Mouse (Mus musculus) limb, embryonic 14.5 days (tissue): ENCODE measurements around the gene Ctdspl. TPM values are rescaled to one million over a fixed set of nuclear protein-coding genes. Genes with fewer than 3 reads are reported as not detected.

Source experiments
- ATAC-seq: fragments of 200-750 bp; cut with Nextera tagmentation; 2 replicates; pipeline ENCODE4 v1.8.0; 2017; ENCODE audit warnings: low read depth, moderate number of reproducible peaks, moderate TSS enrichment; ENCODE audit not compliant: low FRiP score
- DNase-seq: peaks from one replicate; pipeline ENCODE4 v3.0.0-alpha.2; 2015; ENCODE audit warnings: low spot score
- H3K27ac ChIP-seq: fragments of 300-500 bp; sonication (generic); replicated peaks from 2 replicates; pipeline ENCODE4 v1.5.1; 2014; ENCODE audit warnings: low read depth, mild to moderate bottlenecking, low read length, moderate library complexity, mixed read lengths
- H3K27me3 ChIP-seq: fragments of 300-500 bp; sonication (generic); 2 replicates; pipeline ENCODE4 v1.6.1; 2014; ENCODE audit warnings: low read length, mixed read lengths; ENCODE audit not compliant: control insufficient read depth, insufficient read depth
- H3K36me3 ChIP-seq: fragments of 300-500 bp; sonication (generic); 2 replicates; pipeline ENCODE4 v1.6.1; 2014; ENCODE audit warnings: mild to moderate bottlenecking, low read length, moderate library complexity, mixed read lengths; ENCODE audit not compliant: control insufficient read depth, insufficient read depth
- H3K4me1 ChIP-seq: fragments of 300-500 bp; sonication (generic); 2 replicates; pipeline ENCODE4 v1.6.1; 2014; ENCODE audit warnings: antibody characterized with exemption, low read length, mixed read lengths; ENCODE audit not compliant: control insufficient read depth, insufficient read depth
- H3K4me2 ChIP-seq: fragments of 300-500 bp; sonication (generic); replicated peaks from 2 replicates; pipeline ENCODE4 v1.6.1; 2014; ENCODE audit warnings: low read depth, mild to moderate bottlenecking, low read length, moderate library complexity; ENCODE audit not compliant: severe bottlenecking
- H3K4me3 ChIP-seq: fragments of 300-500 bp; sonication (generic); replicated peaks from 2 replicates; pipeline ENCODE4 v1.5.1; 2014; ENCODE audit warnings: low read length
- H3K9ac ChIP-seq: fragments of 300-500 bp; sonication (generic); 2 replicates; pipeline ENCODE4 v1.6.1; 2014; ENCODE audit warnings: mild to moderate bottlenecking, low read depth, low read length, moderate library complexity; ENCODE audit not compliant: severe bottlenecking
- H3K9me3 ChIP-seq: fragments of 300-500 bp; sonication (generic); 2 replicates; pipeline ENCODE4 v1.6.1; 2016; ENCODE audit warnings: low read length; ENCODE audit not compliant: control insufficient read depth
- POLR2A ChIP-seq: fragments of 200-500 bp; IDR thresholded peaks from 2 replicates; pipeline ENCODE4 v1.8.0; 2012; ENCODE audit warnings: inconsistent platforms, mild to moderate bottlenecking, moderate library complexity, borderline replicate concordance; ENCODE audit not compliant: insufficient read depth, insufficient read length; ENCODE audit errors: extremely low read depth
- WGBS: fragments of 180-500 bp; shearing (Covaris S2); extraction: QIAGEN DNeasy Blood & Tissue Kit; methylation state at CpG from one replicate; pipeline ENCODE4 v1.1.7; 2014; 5-methylcytosine and 5-hydroxymethylcytosine counted together
- polyA plus RNA-seq, 2 experiments: library from polyadenylated mRNA; depleted of rRNA in 1 of 2; stranded (reverse) in 1 of 2; unstranded in 1 of 2; fragments of >200 nt; fragmentation: Nextera tagmentation in 1 of 2; extraction: Ambion mirVana in 1 of 2; gene quantifications; 2 replicates each; pipeline versions ENCODE4 v1.2.1 to v1.2.3; 2012 to 2014

The Ctdspl gene
- polyA plus RNA-seq, 2 experiments, result 23.8 to 38.0 TPM

DNA sequence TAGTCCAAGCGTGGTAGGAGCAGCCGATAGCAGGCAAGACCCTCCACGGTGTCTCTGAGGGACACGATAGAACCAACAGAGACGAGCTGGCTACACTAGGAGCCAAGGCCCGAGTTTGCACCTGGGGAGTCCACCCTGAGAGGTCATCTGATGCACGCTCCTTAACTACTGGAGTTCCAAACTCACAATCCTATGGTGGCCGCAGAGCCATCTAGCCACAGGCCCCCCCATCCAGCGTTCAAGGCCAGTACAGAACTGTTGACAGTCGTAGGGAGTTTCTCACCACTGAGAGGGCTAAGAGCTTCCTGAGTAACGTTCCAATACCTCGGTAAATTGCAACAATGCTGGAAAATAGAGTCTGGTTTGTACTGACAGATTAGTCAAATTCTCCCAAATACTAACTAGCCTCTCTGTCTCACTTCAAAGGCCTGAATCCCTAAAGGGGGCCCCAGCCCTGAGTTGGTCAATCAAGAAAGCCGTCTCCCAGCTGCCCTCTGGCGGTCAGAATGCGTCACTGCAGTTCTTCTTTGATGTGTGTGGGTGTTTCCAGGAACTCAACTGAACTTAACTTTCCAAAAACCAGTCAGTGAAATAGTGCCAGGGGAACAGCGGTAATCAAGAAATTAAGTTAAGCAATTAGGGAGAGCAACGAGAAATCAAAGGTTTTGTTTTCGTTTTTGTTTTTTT is 18.2 kb upstream of the Ctdspl start:
- 0 out of 2 replicates have a peak, but pooled peaks cover 4% of the 10 kb centered on the region for H3K4me1 ChIP-seq
- no peak overlapping the region for H3K4me2 ChIP-seq
- ATAC-seq, result peak; percentile 61; the same call in 1 of the 2 replicates
- DNase-seq, result peak; percentile 90
- no peak overlapping the region for H3K9ac ChIP-seq
- H3K9me3 ChIP-seq, result no peaks in the 10 kb centered on the region
- no peak overlapping the region for H3K4me3 ChIP-seq
- no peak overlapping the region for H3K27ac ChIP-seq
- H3K36me3 ChIP-seq, result no peaks in the 10 kb centered on the region
- no peaks in the 10 kb centered on the region for H3K27me3 ChIP-seq
- 47% methylated on average over 18 of the region's 18 CpGs for WGBS
- TF ChIP-seq POLR2A, result no peak

- H3K4me2 ChIP-seq, result no peak overlapping the region
- 0 out of 2 replicates have a peak, but pooled peaks cover 1% of the 10 kb centered on the region for H3K4me1 ChIP-seq
- no peak for TF ChIP-seq POLR2A
- H3K27me3 ChIP-seq, result no peaks in the 10 kb centered on the region
- H3K9me3 ChIP-seq, result no peaks in the 10 kb centered on the region
- H3K27ac ChIP-seq, result no peak overlapping the region
- WGBS, result 89% methylated on average over 9 of the region's 9 CpGs
- no peaks in the 10 kb centered on the region for H3K36me3 ChIP-seq
- ATAC-seq (no peak), DNase-seq (no peak)
- no peak overlapping the region for H3K9ac ChIP-seq
- no peak overlapping the region for H3K4me3 ChIP-seq
These were observed 13.2 kb upstream of the Ctdspl start for GRCm38 (mm10) chr9:118913048-118913447.

GRCm38 (mm10) chr9:118913613-118914012 is 12.6 kb upstream of the Ctdspl start:
- Histone ChIP-seq H3K9me3 (no peaks in the 10 kb centered on the region), H3K36me3 (no peaks in the 10 kb centered on the region), H3K4me1 (no peaks in the 10 kb centered on the region), H3K4me2 (no peak overlapping the region), H3K27me3 (no peaks in the 10 kb centered on the region), H3K27ac (no peak overlapping the region), H3K9ac (no peak overlapping the region), H3K4me3 (no peak overlapping the region)
- no peak for ATAC-seq
- no peak for TF ChIP-seq POLR2A
- 87% methylated on average over 3 of the region's 3 CpGs for WGBS
- DNase-seq, result no peak

DNA sequence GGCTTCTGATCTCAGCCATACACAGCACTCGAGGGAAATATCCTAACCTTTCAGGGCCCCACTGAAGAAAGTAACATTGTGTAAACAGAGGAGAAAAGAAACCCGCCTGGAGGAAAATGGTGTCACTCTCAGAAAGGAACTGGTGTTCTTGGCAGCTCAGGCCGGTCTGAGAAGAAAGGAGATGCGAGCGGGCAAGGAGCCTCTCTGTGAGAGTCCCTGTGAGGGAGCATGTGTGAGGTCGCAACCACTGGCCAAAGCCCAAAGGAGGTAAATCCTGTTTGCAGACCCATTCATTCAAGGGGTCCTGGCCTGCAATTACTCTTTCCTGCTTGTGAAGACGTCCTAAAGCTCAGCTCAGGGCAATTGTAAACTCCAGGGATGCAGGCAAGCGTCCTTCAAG is 11.7 kb upstream of the Ctdspl start:
- Histone ChIP-seq H3K4me1 (peaks cover under 1% of the 10 kb centered on the region; the same call in 1 of the 2 replicates), H3K4me2 (no peak overlapping the region), H3K4me3 (no peak overlapping the region), H3K36me3 (no peaks in the 10 kb centered on the region), H3K27me3 (no peaks in the 10 kb centered on the region), H3K9me3 (no peaks in the 10 kb centered on the region), H3K9ac (no peak overlapping the region), H3K27ac (no peak overlapping the region)
- 31% methylated on average over 8 of the region's 8 CpGs for WGBS
- no peak for DNase-seq
- no peak for TF ChIP-seq POLR2A
- ATAC-seq, result no peak; the same call in 1 of the 2 replicates

- ATAC-seq, result no peak
- TF ChIP-seq POLR2A, result no peak
- no peaks in the 10 kb centered on the region for H3K27me3 ChIP-seq
These were observed 11.0 kb upstream of the Ctdspl start for GRCm38 (mm10) chr9:118915290-118915689.

GRCm38 (mm10) chr9:118919672-118920186 is 6.5 kb upstream of the Ctdspl start:
- Histone ChIP-seq H3K27me3 (no peaks in the 10 kb centered on the region), H3K27ac (0 out of 2 replicates have a peak overlapping the region, but pooled peaks have one; percentile 33), H3K4me2 (no peak overlapping the region), H3K4me1 (peaks cover 17% of the 10 kb centered on the region), H3K9ac (no peak overlapping the region), H3K36me3 (no peaks in the 10 kb centered on the region), H3K9me3 (no peaks in the 10 kb centered on the region), H3K4me3 (no peak overlapping the region)
- TF ChIP-seq POLR2A, result no peak
- ATAC-seq (no peak), DNase-seq (no peak)
- WGBS, result 71% methylated on average over 16 of the region's 16 CpGs

More at GRCm38 (mm10) chr9:118915290-118915689, 11.0 kb upstream of the Ctdspl start:
- no peak overlapping the region for H3K4me3 ChIP-seq
- peak; percentile 52 for DNase-seq
- no peaks in the 10 kb centered on the region for H3K36me3 ChIP-seq
- WGBS, result 57% methylated on average over 5 of the region's 5 CpGs
- no peaks in the 10 kb centered on the region for H3K9me3 ChIP-seq
- no peak overlapping the region for H3K4me2 ChIP-seq
- peaks cover 6% of the 10 kb centered on the region; the same call in 1 of the 2 replicates for H3K4me1 ChIP-seq
- H3K9ac ChIP-seq, result no peak overlapping the region
- H3K27ac ChIP-seq, result no peak overlapping the region
